Mouse (Mus musculus): ENCODE data around the gene Sap30. TPM values are rescaled to one million over a fixed set of nuclear protein-coding genes. Genes with fewer than 3 reads are reported as not detected.
"Not testable (repeated sequence)": the region's sequence is repeated elsewhere in the genome, so short reads cannot be mapped to it uniquely, and the experiment has no call there.

The Sap30 gene
- 32.3 TPM for polyA plus RNA-seq (2021)

- in situ Hi-C loops (cut with MboI; ENCODE audit: low pct_unique_long_range_greater_than_20kb): loop anchor here (5.0 kb wide), 1 partner anchor 55 kb away; no protein-coding TSS in a partner anchor
- CTCF ChIA-PET: interaction anchor here (2.8 kb wide), 1 partner anchor 44 kb away, joined by 10 read pairs; no protein-coding TSS in a partner anchor
Observed at GRCm38 (mm10) chr8:57487441-57488155, at the start of gene Sap30. TSS of gene Sap30 (minus strand) at chr8:57487860.

DNA sequence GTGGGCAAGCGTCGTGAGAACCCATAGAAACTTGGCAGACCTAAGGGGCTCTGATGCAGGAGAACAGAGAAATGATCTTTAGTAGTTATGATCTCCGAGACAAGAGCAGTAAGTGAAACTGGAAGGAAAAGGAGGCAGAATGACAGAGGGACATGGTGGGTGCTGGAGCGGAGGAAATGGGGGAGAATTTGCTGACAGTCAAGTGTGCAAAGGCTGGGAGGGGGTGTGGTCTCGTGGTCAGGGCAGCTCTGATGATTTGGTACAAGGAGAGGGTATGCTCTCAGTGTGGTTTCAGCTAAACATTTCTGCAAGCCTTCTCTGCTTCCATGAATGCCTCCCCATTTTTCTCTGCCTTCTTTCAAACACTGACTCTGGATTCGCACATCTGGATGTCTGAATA, 48.5 kb upstream of the Sap30 start:
- no peaks in the 10 kb centered on the region for H3K27me3 ChIP-seq
- POLR2A ChIA-PET: no interaction called here
- TF ChIP-seq CTCF (IDR thresholded peaks at IDR 0.05): no peak
- DNase-seq (ENCODE audit: low read depth, low spot score) (no peak), ATAC-seq (no peak)
- in situ Hi-C loops (cut with MboI; ENCODE audit: low pct_unique_long_range_greater_than_20kb): loop anchor here (10.0 kb wide), 1 partner anchor 861 kb away; no protein-coding TSS in a partner anchor
- CTCF ChIA-PET: interaction anchor here (1.6 kb wide), 1 partner anchor 256 kb away, joined by 4 read pairs; no protein-coding TSS in a partner anchor

More at GRCm38 (mm10) chr8:57487441-57488155, at the start of gene Sap30:
- POLR2A ChIA-PET: interaction anchor here (0.6 to 2.2 kb wide), 4 partner anchors 12 to 931 kb away, joined by 3 to 9 read pairs (median 4); partner anchors contain the start of gene Hmgb2
- H3K27me3 ChIP-seq: no peaks in the 10 kb centered on the region
- peak; percentile 96 for ATAC-seq
- DNase-seq (ENCODE audit: low read depth, low spot score): peak; percentile 79
- TF ChIP-seq CTCF (IDR thresholded peaks at IDR 0.05): no peak

- no peak for ATAC-seq
- POLR2A ChIA-PET: no interaction called here
- CTCF ChIA-PET: no interaction called here
- no peak for DNase-seq (ENCODE audit: low read depth, low spot score)
- in situ Hi-C loops (cut with MboI; ENCODE audit: low pct_unique_long_range_greater_than_20kb): loop anchor here (5.0 to 10.0 kb wide), 4 partner anchors 102 to 860 kb away; no protein-coding TSS in a partner anchor
- TF ChIP-seq CTCF (IDR thresholded peaks at IDR 0.05): no peak
- no peaks in the 10 kb centered on the region for H3K27me3 ChIP-seq
Observed at GRCm38 (mm10) chr8:57534495-57534894, 46.8 kb upstream of the Sap30 start.

DNA sequence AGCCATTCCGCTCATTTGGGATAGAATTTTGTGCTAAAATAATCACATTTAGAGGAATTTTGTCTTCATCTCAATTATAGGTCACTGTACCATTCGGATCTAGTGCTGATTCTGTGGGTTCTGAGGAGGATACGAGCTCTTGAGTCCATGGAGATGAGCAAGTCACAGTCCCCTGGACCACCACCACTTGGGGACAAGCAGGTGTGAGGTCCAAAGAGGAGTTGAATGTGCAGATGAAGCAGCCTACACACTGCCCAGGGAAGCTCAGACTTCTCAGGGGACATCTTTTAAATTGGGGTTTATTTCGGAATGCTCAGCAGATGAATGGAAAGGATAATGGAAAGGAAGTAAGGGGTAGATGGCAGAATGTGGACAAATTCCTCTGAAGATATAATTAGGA, 45.4 kb upstream of the Sap30 start:
- ChIA-PET POLR2A (no interaction called here), CTCF (interaction anchor here (1.3 to 4.2 kb wide), 5 partner anchors 9 to 267 kb away, joined by 4 to 28 read pairs (median 5); no protein-coding TSS in a partner anchor)
- H3K27me3 ChIP-seq: no peaks in the 10 kb centered on the region
- in situ Hi-C loops (cut with MboI; ENCODE audit: low pct_unique_long_range_greater_than_20kb): loop anchor here (5.0 to 10.0 kb wide), 4 partner anchors 101 to 858 kb away; no protein-coding TSS in a partner anchor
- TF ChIP-seq CTCF (IDR thresholded peaks at IDR 0.05): no peak
- ATAC-seq: no peak
- DNase-seq (ENCODE audit: low read depth, low spot score): no peak

GRCm38 (mm10) chr8:57532223-57532622, 44.6 kb upstream of the Sap30 start:
- DNase-seq (ENCODE audit: low read depth, low spot score) (no peak), ATAC-seq (no peak)
- H3K27me3 ChIP-seq: no peaks in the 10 kb centered on the region
- ChIA-PET POLR2A (no interaction called here), CTCF (interaction anchor here (0.6 to 4.2 kb wide), 14 partner anchors 8 to 268 kb away, joined by 3 to 28 read pairs (median 5); no protein-coding TSS in a partner anchor)
- in situ Hi-C loops (cut with MboI; ENCODE audit: low pct_unique_long_range_greater_than_20kb): loop anchor here (5.0 to 10.0 kb wide), 4 partner anchors 100 to 857 kb away; no protein-coding TSS in a partner anchor
- peak; percentile 63 for TF ChIP-seq CTCF (IDR thresholded peaks at IDR 0.05)

DNA sequence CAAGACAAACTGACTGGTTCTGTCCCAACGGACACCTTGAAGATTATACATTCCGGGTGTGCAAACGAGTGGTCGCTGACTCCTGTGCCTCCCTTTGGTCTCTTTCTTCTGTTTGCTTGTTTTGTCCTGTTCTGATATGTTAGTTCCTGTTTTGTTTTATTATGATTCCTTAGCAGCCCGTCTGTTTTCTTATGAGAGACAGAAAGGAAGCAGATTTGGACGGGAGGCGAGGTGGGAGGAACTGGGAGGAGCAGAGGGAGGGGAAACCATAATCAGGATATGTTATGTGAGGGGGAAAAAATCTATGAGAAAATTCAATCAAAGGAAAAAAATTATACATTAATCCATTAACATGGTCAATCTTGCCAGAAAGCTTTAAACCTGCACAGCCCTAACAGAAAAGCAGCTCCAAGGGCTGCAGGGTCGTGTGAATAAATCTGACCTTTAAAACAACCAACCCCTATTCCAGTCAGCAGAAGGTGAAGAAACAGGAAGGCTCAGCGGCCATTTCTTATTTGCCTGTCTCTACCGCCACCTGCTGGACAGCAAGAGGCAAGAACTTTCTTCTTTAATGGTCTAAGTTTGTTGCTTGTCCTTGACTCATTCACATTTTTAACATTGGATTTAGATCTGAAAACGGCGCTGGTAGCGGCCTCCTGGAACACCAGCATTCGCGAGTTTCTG, 43.1 kb upstream of the Sap30 start:
- TF ChIP-seq CTCF (IDR thresholded peaks at IDR 0.05): peak; percentile 85
- in situ Hi-C loops (cut with MboI; ENCODE audit: low pct_unique_long_range_greater_than_20kb): loop anchor here (5.0 to 10.0 kb wide), 4 partner anchors 99 to 856 kb away; no protein-coding TSS in a partner anchor
- POLR2A ChIA-PET: interaction anchor here (0.9 kb wide), 1 partner anchor 98 kb away, joined by 3 read pairs; no protein-coding TSS in a partner anchor
- DNase-seq (ENCODE audit: low read depth, low spot score) (peak; percentile 22), ATAC-seq (peak; percentile 88)
- no peaks in the 10 kb centered on the region for H3K27me3 ChIP-seq
- CTCF ChIA-PET: interaction anchor here (0.7 to 4.2 kb wide), 17 partner anchors 8 to 826 kb away, joined by 3 to 28 read pairs (median 4); partner anchors contain the start of gene Sap30

GRCm38 (mm10) chr8:57530238-57530637, 42.6 kb upstream of the Sap30 start:
- CTCF ChIA-PET: interaction anchor here (1.0 to 4.2 kb wide), 9 partner anchors 9 to 825 kb away, joined by 3 to 28 read pairs (median 7); no protein-coding TSS in a partner anchor
- DNase-seq (ENCODE audit: low read depth, low spot score) (no peak), ATAC-seq (no peak)
- in situ Hi-C loops (cut with MboI; ENCODE audit: low pct_unique_long_range_greater_than_20kb): loop anchor here (5.0 to 10.0 kb wide), 4 partner anchors 98 to 855 kb away; no protein-coding TSS in a partner anchor
- POLR2A ChIA-PET: interaction anchor here (0.9 kb wide), 1 partner anchor 97 kb away, joined by 3 read pairs; no protein-coding TSS in a partner anchor
- TF ChIP-seq CTCF (IDR thresholded peaks at IDR 0.05): no peak
- no peaks in the 10 kb centered on the region for H3K27me3 ChIP-seq

DNA sequence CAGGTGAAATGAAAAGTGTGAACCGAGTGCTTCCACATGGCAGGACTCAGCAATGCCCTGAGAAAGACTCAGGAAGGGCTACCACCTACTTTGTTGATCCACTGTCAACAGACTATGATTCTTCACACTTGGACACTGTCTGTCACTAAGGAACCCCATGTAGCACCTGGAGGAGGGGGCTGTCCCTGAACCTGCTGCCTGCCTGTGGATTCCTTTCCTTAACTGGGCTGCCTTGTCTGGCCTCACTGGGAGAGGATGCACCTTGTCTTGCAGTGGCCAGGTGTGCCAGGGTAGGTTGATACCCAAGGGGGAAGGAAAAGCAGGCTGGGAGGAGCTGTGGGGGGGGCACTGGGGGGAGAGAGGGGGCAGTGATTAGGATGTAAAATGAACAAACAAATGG, 40.4 kb upstream of the Sap30 start:
- in situ Hi-C loops (cut with MboI; ENCODE audit: low pct_unique_long_range_greater_than_20kb): no loop called here
- ChIA-PET POLR2A (no interaction called here), CTCF (no interaction called here)
- ATAC-seq: no peak
- TF ChIP-seq CTCF (IDR thresholded peaks at IDR 0.05): no peak
- no peak for DNase-seq (ENCODE audit: low read depth, low spot score)
- H3K27me3 ChIP-seq: no peaks in the 10 kb centered on the region

DNA sequence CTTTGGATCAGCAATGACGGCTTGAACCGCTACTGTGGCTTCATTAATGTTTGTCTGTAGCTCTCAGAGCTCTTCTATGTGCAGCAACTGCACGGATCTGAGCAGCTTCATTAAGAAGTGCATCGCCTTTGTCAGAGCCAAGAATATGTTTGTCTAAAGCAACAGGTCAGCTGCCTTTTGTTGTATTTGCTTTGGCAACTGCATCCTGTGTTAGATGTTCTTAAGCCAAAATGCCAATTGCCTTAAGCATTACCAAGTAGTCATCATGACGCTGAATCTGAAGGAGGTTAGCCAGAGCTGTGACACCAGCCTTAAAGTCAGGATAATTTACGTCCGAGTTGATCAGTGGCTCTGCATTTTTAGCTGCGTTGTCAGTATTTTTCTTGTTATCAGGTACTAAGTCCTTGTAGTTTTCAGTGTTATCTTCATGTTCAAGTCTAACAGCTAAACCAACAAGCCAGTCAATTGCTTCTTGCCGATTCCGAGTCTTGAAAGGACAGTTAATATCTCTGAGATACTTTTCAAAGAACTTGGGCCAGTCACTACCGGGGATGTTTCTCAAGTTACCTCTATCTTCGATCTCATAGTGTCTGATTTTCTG, 32.6 kb upstream of the Sap30 start:
- POLR2A ChIA-PET: interaction anchor here (1.0 to 1.2 kb wide), 2 partner anchors 33 to 67 kb away, joined by 4 to 8 read pairs; partner anchors contain the start of gene Sap30
- peak; percentile 22 for ATAC-seq
- TF ChIP-seq CTCF (IDR thresholded peaks at IDR 0.05): no peak
- no peak for DNase-seq (ENCODE audit: low read depth, low spot score)
- in situ Hi-C loops (cut with MboI; ENCODE audit: low pct_unique_long_range_greater_than_20kb): no loop called here
- CTCF ChIA-PET: interaction anchor here (1.0 to 3.3 kb wide), 2 partner anchors 11 to 91 kb away, joined by 4 to 15 read pairs; no protein-coding TSS in a partner anchor
- H3K27me3 ChIP-seq: no peaks in the 10 kb centered on the region

DNA sequence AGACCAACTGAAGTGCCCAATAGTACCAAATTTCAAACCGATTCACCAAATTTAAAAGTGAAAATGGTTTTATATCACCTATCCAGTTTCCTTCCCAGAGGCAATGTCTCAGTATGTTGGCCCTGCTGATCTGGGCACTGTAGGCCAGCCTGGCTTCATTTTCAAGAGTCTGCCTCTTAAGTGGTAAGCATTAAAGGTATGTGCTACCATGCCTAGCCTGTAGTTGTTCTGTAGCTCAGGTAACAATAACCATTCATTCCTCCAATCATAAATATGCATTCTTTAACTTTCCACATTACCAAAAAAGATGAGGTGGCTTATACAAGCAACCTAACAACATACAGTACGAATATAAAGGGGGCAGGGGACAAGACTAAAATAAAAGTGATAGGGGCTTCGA, 30.1 kb upstream of the Sap30 start:
- ChIA-PET CTCF (interaction anchor here (1.1 to 1.6 kb wide), 3 partner anchors 13 to 21 kb away, joined by 3 to 5 read pairs (median 4); no protein-coding TSS in a partner anchor), POLR2A (no interaction called here)
- DNase-seq (ENCODE audit: low read depth, low spot score): no peak
- in situ Hi-C loops (cut with MboI; ENCODE audit: low pct_unique_long_range_greater_than_20kb): loop anchor here (5.0 kb wide), 1 partner anchor 40 kb away; no protein-coding TSS in a partner anchor
- ATAC-seq: no peak
- no peaks in the 10 kb centered on the region for H3K27me3 ChIP-seq
- no peak for TF ChIP-seq CTCF (IDR thresholded peaks at IDR 0.05)

GRCm38 (mm10) chr8:57516685-57517084, 29.0 kb upstream of the Sap30 start:
- DNase-seq (ENCODE audit: low read depth, low spot score): not testable (repeated sequence)
- in situ Hi-C loops (cut with MboI; ENCODE audit: low pct_unique_long_range_greater_than_20kb): loop anchor here (5.0 kb wide), 1 partner anchor 39 kb away; no protein-coding TSS in a partner anchor

DNA sequence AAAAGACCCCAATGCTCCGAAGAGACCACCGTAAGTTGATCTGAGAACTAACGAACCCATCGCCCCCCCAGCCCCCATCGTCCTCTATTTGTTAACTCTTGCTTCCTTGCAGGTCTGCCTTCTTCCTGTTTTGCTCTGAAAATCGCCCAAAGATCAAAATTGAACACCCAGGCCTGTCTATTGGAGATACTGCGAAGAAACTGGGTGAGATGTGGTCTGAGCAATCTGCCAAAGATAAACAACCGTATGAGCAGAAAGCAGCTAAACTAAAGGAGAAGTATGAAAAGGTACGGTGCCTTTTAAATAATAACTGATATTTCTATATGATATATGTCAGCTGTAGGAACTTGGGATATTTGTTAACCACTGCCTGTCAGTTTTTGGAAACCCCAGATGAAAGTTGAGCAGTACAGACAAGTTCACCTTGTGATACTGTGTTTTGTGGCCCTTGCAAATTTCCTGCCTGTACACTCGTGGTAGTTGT, 25.6 kb upstream of the Sap30 start:
- DNase-seq (ENCODE audit: low read depth, low spot score); POLR2A ChIA-PET; H3K27me3 ChIP-seq; in situ Hi-C loops (cut with MboI; ENCODE audit: low pct_unique_long_range_greater_than_20kb); ATAC-seq: not testable (repeated sequence)
- CTCF ChIA-PET: interaction anchor here (2.1 kb wide), 1 partner anchor 18 kb away, joined by 7 read pairs; no protein-coding TSS in a partner anchor

More at GRCm38 (mm10) chr8:57516685-57517084, 29.0 kb upstream of the Sap30 start:
- CTCF ChIA-PET: interaction anchor here (1.6 kb wide), 1 partner anchor 8 kb away, joined by 3 read pairs; no protein-coding TSS in a partner anchor
- POLR2A ChIA-PET, H3K27me3 ChIP-seq, ATAC-seq: not testable (repeated sequence)

Data from Patski (cell line).